Mouse (Mus musculus) G1E (cell line): ENCODE data around the gene Oasl1. TPM values are rescaled to one million over a fixed set of nuclear protein-coding genes. Genes with fewer than 3 reads are reported as not detected.

Source experiments
- ATAC-seq: 2 replicates; pipeline ENCODE4 v1.8.0; 2016; ENCODE audit warnings: mild to moderate bottlenecking; ENCODE audit not compliant: insufficient number of reproducible peaks, poor library complexity, low FRiP score, severe bottlenecking; ENCODE audit errors: extremely low read depth
- DNase-seq: peaks from one replicate; pipeline ENCODE4 v3.0.0; 2012; ENCODE audit warnings: low spot score
- H3K27me3 ChIP-seq: 2 replicates; pipeline ENCODE4 v1.6.1; 2012; ENCODE audit warnings: mild to moderate bottlenecking, low read length, inconsistent platforms; ENCODE audit not compliant: insufficient read depth
- H3K36me3 ChIP-seq: replicated peaks from 2 replicates; pipeline ENCODE3; 2012; ENCODE audit warnings: mild to moderate bottlenecking, inconsistent platforms
- H3K4me1 ChIP-seq: 2 replicates; pipeline ENCODE4 v1.6.1; 2012; ENCODE audit warnings: low read depth, low read length, inconsistent platforms, mixed read lengths; ENCODE audit not compliant: insufficient read depth
- H3K4me3 ChIP-seq: 2 replicates; pipeline ENCODE4 v1.5.1; 2012; ENCODE audit warnings: low read depth, mild to moderate bottlenecking, inconsistent platforms, low read length, moderate library complexity, mixed read lengths
- H3K9me3 ChIP-seq: replicated peaks from 2 replicates; pipeline ENCODE4 v1.6.1; 2012; ENCODE audit warnings: inconsistent platforms
- CTCF ChIP-seq: IDR thresholded peaks from 2 replicates; pipeline ENCODE4 v1.5.1; 2012; ENCODE audit warnings: low read depth, low read length, inconsistent platforms, mixed read lengths
- GATA1 ChIP-seq: IDR thresholded peaks from 2 replicates; pipeline ENCODE4 v1.6.1; 2012; ENCODE audit warnings: borderline replicate concordance, low read length, inconsistent platforms, mixed read lengths
- GATA2 ChIP-seq: IDR thresholded peaks from 2 replicates; pipeline ENCODE4 v1.6.1; 2012; ENCODE audit warnings: low read depth, low read length, inconsistent platforms, borderline replicate concordance
- POLR2AphosphoS5 ChIP-seq: IDR thresholded peaks from 2 replicates; pipeline ENCODE4 v1.6.1; 2012; ENCODE audit warnings: low read depth, low read length, inconsistent platforms; ENCODE audit not compliant: insufficient replicate concordance
- TAL1 ChIP-seq: conservative IDR thresholded peaks from 2 replicates; pipeline ENCODE4 v1.6.1; 2012; ENCODE audit warnings: low read depth, low read length, inconsistent platforms, mixed read lengths
- polyA plus RNA-seq: library from polyadenylated mRNA; stranded (reverse); fragments of >175 nt; gene quantifications from 2 replicates; pipeline ENCODE4 v1.2.3, GENCODE M21; 2012
- total RNA-seq, 2 experiments: library from RNA; stranded (forward) in 1 of 2; stranded (reverse) in 1 of 2; fragments of 200-1000 nt in 1 of 2; fragments of >200 nt in 1 of 2; fragmentation: Nextera tagmentation in 1 of 2; gene quantifications; 2 replicates each; pipeline ENCODE4 v1.2.3; 2014 to 2017

Oasl1 gene
- total and polyA plus RNA-seq, 3 experiments, result 5.4 to 14.0 (median 6.8) TPM

- peak overlapping the region; percentile 68 for H3K4me3 ChIP-seq
- TF ChIP-seq GATA1, result no peak
- no peak for TF ChIP-seq CTCF
- TF ChIP-seq GATA2, result no peak
- TF ChIP-seq TAL1, result no peak
- TF ChIP-seq POLR2AphosphoS5, result no peak
- ATAC-seq (peak; percentile 17; the same call in 1 of the 2 replicates), DNase-seq (no peak)
- peaks cover 12% of the 10 kb centered on the region; the same call in 1 of the 2 replicates for H3K27me3 ChIP-seq
- peaks cover 4% of the 10 kb centered on the region; the same call in 1 of the 2 replicates for H3K9me3 ChIP-seq
- H3K36me3 ChIP-seq, result no peaks in the 10 kb centered on the region
- H3K4me1 ChIP-seq, result peaks cover 30% of the 10 kb centered on the region
These were observed 55.8 kb downstream of the Oasl1 start for GRCm38 (mm10) chr5:114978888-114979249.

- H3K9me3 ChIP-seq, result peaks cover 4% of the 10 kb centered on the region; the same call in 1 of the 2 replicates
- DNase-seq (peak; percentile 56), ATAC-seq (peak; percentile 61)
- H3K4me3 ChIP-seq, result peak overlapping the region; percentile 68
- H3K27me3 ChIP-seq, result peaks cover 10% of the 10 kb centered on the region; the same call in 1 of the 2 replicates
- H3K36me3 ChIP-seq, result no peaks in the 10 kb centered on the region
- H3K4me1 ChIP-seq, result peaks cover 30% of the 10 kb centered on the region
- TF ChIP-seq CTCF, result peak; percentile 97
- TF ChIP-seq GATA1, result no peak
These were observed 56.4 kb downstream of the Oasl1 start for GRCm38 (mm10) chr5:114979250-114980121.

DNA sequence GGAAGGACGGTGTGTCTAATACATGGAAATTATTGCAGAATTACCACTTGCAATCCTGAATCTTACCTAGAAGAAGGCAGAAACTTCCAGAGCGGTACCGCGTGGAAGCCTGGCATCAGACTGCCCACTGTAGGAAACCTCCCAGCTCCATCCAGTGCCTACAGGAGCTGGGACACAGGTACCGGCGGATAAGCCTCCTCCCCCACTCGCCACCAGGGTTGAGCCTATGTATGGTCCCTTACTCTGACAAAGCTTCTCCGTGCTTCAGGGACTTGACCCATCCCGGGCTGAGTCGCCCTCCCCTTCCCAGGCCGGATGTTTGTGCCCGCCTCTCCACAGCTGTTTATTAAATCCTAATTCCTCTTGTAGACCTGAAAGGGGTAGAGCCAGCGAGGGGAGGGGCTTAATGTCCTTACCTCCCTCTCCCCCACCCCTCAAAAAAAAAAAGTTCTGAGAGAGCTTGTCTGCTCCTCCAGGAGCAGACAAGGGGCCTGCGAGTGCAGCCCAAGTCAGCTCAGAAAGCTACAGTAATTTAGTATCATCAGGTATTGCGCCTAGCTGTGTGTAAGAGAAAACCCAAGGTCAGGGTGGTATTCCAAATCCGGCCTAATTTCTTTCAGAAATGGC, 57.2 kb downstream of the Oasl1 start:
- no peak for ATAC-seq
- peak overlapping the region; percentile 68 for H3K4me3 ChIP-seq
- H3K27me3 ChIP-seq, result peaks cover 11% of the 10 kb centered on the region; the same call in 1 of the 2 replicates
- peaks cover 32% of the 10 kb centered on the region for H3K4me1 ChIP-seq
- DNase-seq, result no peak
- no peaks in the 10 kb centered on the region for H3K36me3 ChIP-seq
- no peak for TF ChIP-seq CTCF
- no peak for TF ChIP-seq TAL1
- TF ChIP-seq GATA1, result no peak
- no peak for TF ChIP-seq POLR2AphosphoS5
- no peak for TF ChIP-seq GATA2
- H3K9me3 ChIP-seq, result peaks cover 4% of the 10 kb centered on the region; the same call in 1 of the 2 replicates

DNA sequence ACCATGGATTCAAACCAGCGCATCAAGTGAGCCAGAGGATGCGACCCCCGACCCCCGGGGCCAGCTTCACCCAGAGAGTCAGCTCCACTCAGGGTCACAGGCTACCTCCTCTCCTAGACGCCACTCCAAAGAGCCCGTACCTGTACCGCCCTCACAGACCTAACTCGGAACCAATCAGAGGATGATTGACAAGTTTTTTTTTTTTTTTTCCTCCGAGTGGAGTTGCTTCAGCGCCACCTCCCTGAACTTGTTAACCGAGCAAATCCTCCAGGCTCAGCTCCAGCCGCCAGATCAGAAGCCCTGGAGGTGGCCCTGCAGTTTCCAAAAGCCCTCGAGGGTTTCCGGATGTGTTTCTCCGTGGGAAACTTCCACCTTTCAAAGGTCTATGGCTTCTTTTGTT, 59.0 kb downstream of the Oasl1 start:
- peaks cover 4% of the 10 kb centered on the region; the same call in 1 of the 2 replicates for H3K9me3 ChIP-seq
- ATAC-seq (no peak), DNase-seq (no peak)
- no peak for TF ChIP-seq POLR2AphosphoS5
- no peak for TF ChIP-seq GATA2
- TF ChIP-seq GATA1, result no peak
- TF ChIP-seq CTCF, result no peak
- no peak for TF ChIP-seq TAL1
- peaks cover 8% of the 10 kb centered on the region; the same call in 1 of the 2 replicates for H3K27me3 ChIP-seq
- H3K4me3 ChIP-seq, result no peak overlapping the region
- H3K36me3 ChIP-seq, result no peaks in the 10 kb centered on the region
- H3K4me1 ChIP-seq, result peaks cover 32% of the 10 kb centered on the region

GRCm38 (mm10) chr5:114985074-114985473, 62.0 kb downstream of the Oasl1 start:
- Histone ChIP-seq H3K4me1 (peaks cover 11% of the 10 kb centered on the region), H3K9me3 (peaks cover 4% of the 10 kb centered on the region; the same call in 1 of the 2 replicates), H3K27me3 (peaks cover 8% of the 10 kb centered on the region; the same call in 1 of the 2 replicates), H3K4me3 (no peak overlapping the region), H3K36me3 (no peaks in the 10 kb centered on the region)
- TF ChIP-seq GATA1 (no peak), CTCF (no peak), GATA2 (no peak), POLR2AphosphoS5 (no peak), TAL1 (no peak)
- ATAC-seq (no peak), DNase-seq (no peak)

Other genes with a start within 250 kb of the Oasl1 start
- 84.4 and 85.0 TPM in 2 replicates for gene Gltp, start 232.3 kb upstream of the Oasl1 start, total RNA-seq (2014; fragmentation: Nextera tagmentation)
- gene Gltp, start 232.3 kb upstream of the Oasl1 start, total RNA-seq (2017), result 34.6 and 34.7 TPM in 2 replicates
- 40.1 and 48.0 TPM in 2 replicates for gene Gltp, start 232.3 kb upstream of the Oasl1 start, polyA plus RNA-seq
- gene Tchp, start 215.5 kb upstream of the Oasl1 start, total RNA-seq (2014; fragmentation: Nextera tagmentation), result 5.3 and 11.4 TPM in 2 replicates
- gene Tchp, start 215.5 kb upstream of the Oasl1 start, total RNA-seq (2017), result 11.6 and 11.9 TPM in 2 replicates
- gene Tchp, start 215.5 kb upstream of the Oasl1 start, polyA plus RNA-seq, result 20.1 and 23.0 TPM in 2 replicates
- gene Ankrd13a, start 148.6 kb upstream of the Oasl1 start, total RNA-seq (2014; fragmentation: Nextera tagmentation), result 779 and 780 TPM in 2 replicates
- 554 and 576 TPM in 2 replicates for gene Ankrd13a, start 148.6 kb upstream of the Oasl1 start, total RNA-seq (2017)
- gene Ankrd13a, start 148.6 kb upstream of the Oasl1 start, polyA plus RNA-seq, result 737 and 869 TPM in 2 replicates
- 213 and 227 TPM in 2 replicates for gene Git2, start 147.7 kb upstream of the Oasl1 start, total RNA-seq (2014; fragmentation: Nextera tagmentation)
- 101 and 104 TPM in 2 replicates for gene Git2, start 147.7 kb upstream of the Oasl1 start, total RNA-seq (2017)
- gene Git2, start 147.7 kb upstream of the Oasl1 start, polyA plus RNA-seq, result 201 and 245 TPM in 2 replicates
- 10.8 and 12.0 TPM in 2 replicates for gene 1500011B03Rik, start 99.8 kb upstream of the Oasl1 start, total RNA-seq (2014; fragmentation: Nextera tagmentation)
- 1.9 and 2.0 TPM in 2 replicates for gene 1500011B03Rik, start 99.8 kb upstream of the Oasl1 start, total RNA-seq (2017)
- 0.45 and 0.94 TPM in 2 replicates for gene 1500011B03Rik, start 99.8 kb upstream of the Oasl1 start, polyA plus RNA-seq
- not detected in 2 replicates for gene 4930519G04Rik, start 69.6 kb upstream of the Oasl1 start, total RNA-seq (2014; fragmentation: Nextera tagmentation)
- gene 4930519G04Rik, start 69.6 kb upstream of the Oasl1 start, total RNA-seq (2017), result not detected in 2 replicates
- not detected in 2 replicates for gene 4930519G04Rik, start 69.6 kb upstream of the Oasl1 start, polyA plus RNA-seq
- gene Gm9936, start 64.6 kb upstream of the Oasl1 start, total RNA-seq (2014; fragmentation: Nextera tagmentation), result not detected in 2 replicates
- gene Gm9936, start 64.6 kb upstream of the Oasl1 start, total RNA-seq (2017), result 0.06 and 0.22 TPM in 2 replicates
- gene Gm9936, start 64.6 kb upstream of the Oasl1 start, polyA plus RNA-seq, result not detected in 2 replicates
- gene Oasl2, start 26.3 kb upstream of the Oasl1 start, total RNA-seq (2014; fragmentation: Nextera tagmentation), result not detected in 2 replicates
- 0.29 and 0.33 TPM in 2 replicates for gene Oasl2, start 26.3 kb upstream of the Oasl1 start, total RNA-seq (2017)
- gene Oasl2, start 26.3 kb upstream of the Oasl1 start, polyA plus RNA-seq, result not detected in 2 replicates
- gene 2210016L21Rik, start 18.9 kb downstream of the Oasl1 start, total RNA-seq (2014; fragmentation: Nextera tagmentation), result 30.0 and 30.2 TPM in 2 replicates
- 31.7 and 34.3 TPM in 2 replicates for gene 2210016L21Rik, start 18.9 kb downstream of the Oasl1 start, total RNA-seq (2017)
- 36.5 and 38.7 TPM in 2 replicates for gene 2210016L21Rik, start 18.9 kb downstream of the Oasl1 start, polyA plus RNA-seq
- gene Hnf1a, start 47.9 kb downstream of the Oasl1 start, total RNA-seq (2014; fragmentation: Nextera tagmentation), result not detected in 2 replicates
- gene Hnf1a, start 47.9 kb downstream of the Oasl1 start, total RNA-seq (2017), result 0.38 TPM in 1 of 2 replicates, not detected in the other
- gene Hnf1a, start 47.9 kb downstream of the Oasl1 start, polyA plus RNA-seq, result 0.02 TPM in 1 of 2 replicates, not detected in the other
- 53.9 and 69.2 TPM in 2 replicates for gene Sppl3, start 87.9 kb downstream of the Oasl1 start, total RNA-seq (2014; fragmentation: Nextera tagmentation)
- 31.8 and 35.9 TPM in 2 replicates for gene Sppl3, start 87.9 kb downstream of the Oasl1 start, total RNA-seq (2017)
- gene Sppl3, start 87.9 kb downstream of the Oasl1 start, polyA plus RNA-seq, result 29.5 and 33.9 TPM in 2 replicates
- gene Gm10401, start 175.1 kb downstream of the Oasl1 start, total RNA-seq (2014; fragmentation: Nextera tagmentation), result not detected in 2 replicates
- 0.46 and 0.49 TPM in 2 replicates for gene Gm10401, start 175.1 kb downstream of the Oasl1 start, total RNA-seq (2017)
- gene Gm10401, start 175.1 kb downstream of the Oasl1 start, polyA plus RNA-seq, result not detected in 2 replicates
- gene Acads, start 196.1 kb downstream of the Oasl1 start, total RNA-seq (2014; fragmentation: Nextera tagmentation), result 23.4 and 28.1 TPM in 2 replicates
- gene Acads, start 196.1 kb downstream of the Oasl1 start, total RNA-seq (2017), result 23.0 and 26.3 TPM in 2 replicates
- gene Acads, start 196.1 kb downstream of the Oasl1 start, polyA plus RNA-seq, result 62.6 and 63.4 TPM in 2 replicates
- gene Unc119b, start 211.7 kb downstream of the Oasl1 start, total RNA-seq (2014; fragmentation: Nextera tagmentation), result 12.2 and 12.5 TPM in 2 replicates
- 14.3 and 16.0 TPM in 2 replicates for gene Unc119b, start 211.7 kb downstream of the Oasl1 start, total RNA-seq (2017)
- gene Unc119b, start 211.7 kb downstream of the Oasl1 start, polyA plus RNA-seq, result 32.8 and 32.9 TPM in 2 replicates
- gene Mlec, start 234.9 kb downstream of the Oasl1 start, total RNA-seq (2014; fragmentation: Nextera tagmentation), result 191 and 201 TPM in 2 replicates
- 198 and 202 TPM in 2 replicates for gene Mlec, start 234.9 kb downstream of the Oasl1 start, total RNA-seq (2017)
- gene Mlec, start 234.9 kb downstream of the Oasl1 start, polyA plus RNA-seq, result 105 and 119 TPM in 2 replicates